ENCODE assay signal across 19 mouse cellular contexts in genomic region chr11:91387172-91387571, GRCm38 (mm10).
A peak's percentile ranks its signal among the peaks of the same experiment; 100 is the strongest.
DNase-seq lines count a peak whose midpoint lies in the region; ATAC-seq and TF ChIP-seq lines count a peak whose summit lies in the region.
"Had no signal": no experiment of that assay in that cellular context is flagged by ENCODE, and none has a peak within 500 bp of the region (broad histone marks: within the 10 kb centered on the region; RNA-seq: fewer than 3 reads in every experiment).

No protein-coding gene starts in this region.

- in situ Hi-C loops in CH12.LX (cut with MboI; ENCODE audit: low pct_ligation_motif_present, low pct_unique_long_range_greater_than_20kb, low sequenced_read_pairs): no loop called here

- no peak for TF ChIP-seq RAD21 in CH12.LX (IDR thresholded peaks at IDR 0.05; ENCODE audit: low read depth, low read length)

- no peaks in the 10 kb centered on the region for H3K9me3 ChIP-seq in kidney, postnatal 0 days (replicated peaks; ENCODE audit: low read length)
- H3K9me3 ChIP-seq in kidney, embryonic 15.5 days (replicated peaks): no peaks in the 10 kb centered on the region
- peaks cover 39% of the 10 kb centered on the region for H3K9me3 ChIP-seq in CH12.LX (replicated peaks; ENCODE audit: low read length)
- H3K9me3 ChIP-seq in limb, embryonic 10.5 days (replicated peaks): no peaks in the 10 kb centered on the region
- H3K9me3 ChIP-seq: liver, embryonic 15.5 days; neural tube, embryonic 12.5 days had no signal

- no peak for TF ChIP-seq EP300 in CH12.LX (IDR thresholded peaks at IDR 0.05; ENCODE audit: low read length)

- H3K4me2 ChIP-seq in kidney, postnatal 0 days (ENCODE audit: low read length): no peak overlapping the region
- no peak overlapping the region for H3K4me2 ChIP-seq in kidney, embryonic 15.5 days
- no peak overlapping the region for H3K4me2 ChIP-seq in CH12.LX (ENCODE audit: insufficient read depth, low read depth, poor library complexity, severe bottlenecking)
- H3K4me2 ChIP-seq: liver, embryonic 15.5 days; neural tube, embryonic 12.5 days had no signal

- TF ChIP-seq POLR2A in CH12.LX (IDR thresholded peaks at IDR 0.05; ENCODE audit: low read depth, low read length): no peak

- no peak for ATAC-seq in kidney, postnatal 0 days (replicated peaks; ENCODE audit: low FRiP score, low read depth)
- no peak for ATAC-seq in kidney, embryonic 15.5 days (replicated peaks; ENCODE audit: low FRiP score)
- ATAC-seq: forebrain, embryonic 16.5 days; midbrain, embryonic 16.5 days had no signal

- DNase-seq in embryo, embryonic 10 days (ENCODE audit: low spot score): peak; percentile 46
- no peak for DNase-seq in embryo, embryonic 9.5 days (ENCODE audit: extremely low spot score)
- no peak for DNase-seq in kidney, postnatal 0 days (ENCODE audit: low spot score)
- DNase-seq in CH12.LX (ENCODE audit: extremely low read depth) (peak; percentile 0), ZHBTc4 (ENCODE audit: low read depth, low spot score) (peak; percentile 68)
- DNase-seq in heart, postnatal 4 days: no peak
- no peak for DNase-seq in limb, embryonic 10.5 days (ENCODE audit: low spot score)
- DNase-seq: adrenal gland, postnatal 10 days; cerebellum, postnatal 25 days; gastrocnemius, postnatal 10 days; kidney, adult 18-20 months; left cerebral cortex, postnatal 4 days; spleen, adult 18-20 months had no signal

- H3K4me3 ChIP-seq in kidney, postnatal 0 days (replicated peaks; ENCODE audit: low read depth, low read length): no peak overlapping the region
- H3K4me3 ChIP-seq in kidney, embryonic 15.5 days (replicated peaks): no peak overlapping the region
- no peak overlapping the region for H3K4me3 ChIP-seq in CH12.LX (replicated peaks in 1 of 3; ENCODE audit: low read depth in 2 of 3, low read length in 2 of 3, poor library complexity in 1 of 3)
- no peak overlapping the region for H3K4me3 ChIP-seq in limb, embryonic 10.5 days
- H3K4me3 ChIP-seq: liver, embryonic 15.5 days; neural tube, embryonic 12.5 days had no signal

- no peaks in the 10 kb centered on the region for H3K79me2 ChIP-seq in CH12.LX (replicated peaks; ENCODE audit: control insufficient read depth, extremely low read depth, insufficient read depth, poor library complexity, severe bottlenecking)

- WGBS in kidney, postnatal 0 days: 62% methylated on average over 3 of the region's 3 CpGs
- WGBS in kidney, embryonic 15.5 days: 55% methylated on average over 3 of the region's 3 CpGs
- 47% methylated on average over 3 of the region's 3 CpGs for WGBS in limb, embryonic 10.5 days

- peak; percentile 29; the same call in 1 of the 2 replicates for TF ChIP-seq CTCF in kidney, postnatal 0 days (IDR thresholded peaks at IDR 0.05; ENCODE audit: low read depth)
- no peak for TF ChIP-seq CTCF in CH12.LX (conservative IDR thresholded peaks at IDR 0.05 in 1 of 2, IDR thresholded peaks at IDR 0.05 in 1 of 2; ENCODE audit: low read depth in 2 of 2, low read length in 2 of 2)

- H3K27ac ChIP-seq in kidney, postnatal 0 days: no peak overlapping the region
- H3K27ac ChIP-seq in kidney, embryonic 15.5 days: no peak overlapping the region
- no peak overlapping the region for H3K27ac ChIP-seq in CH12.LX (ENCODE audit: insufficient read depth, low read depth)
- H3K27ac ChIP-seq in limb, embryonic 10.5 days: no peak overlapping the region
- H3K27ac ChIP-seq: liver, embryonic 15.5 days; macrophage; neural tube, embryonic 12.5 days had no signal

- H3K36me3 ChIP-seq in kidney, postnatal 0 days (ENCODE audit: insufficient read depth, low read length): no peaks in the 10 kb centered on the region
- H3K36me3 ChIP-seq in kidney, embryonic 15.5 days: no peaks in the 10 kb centered on the region
- H3K36me3 ChIP-seq in CH12.LX (replicated peaks in 1 of 2; ENCODE audit: control insufficient read depth in 1 of 2, insufficient read depth in 1 of 2, low read length in 1 of 2): no peaks in the 10 kb centered on the region
- no peaks in the 10 kb centered on the region for H3K36me3 ChIP-seq in limb, embryonic 10.5 days
- H3K36me3 ChIP-seq: liver, embryonic 15.5 days; neural tube, embryonic 12.5 days had no signal

- dilution Hi-C loops in CH12.LX (cut with MboI; ENCODE audit: extremely low pct_ligation_motif_present, extremely low pct_unique_long_range_greater_than_20kb, low sequenced_read_pairs): no loop called here

- no peaks in the 10 kb centered on the region for H3K4me1 ChIP-seq in kidney, postnatal 0 days (replicated peaks; ENCODE audit: insufficient read depth, low read length)
- no peaks in the 10 kb centered on the region for H3K4me1 ChIP-seq in kidney, embryonic 15.5 days
- no peaks in the 10 kb centered on the region for H3K4me1 ChIP-seq in CH12.LX (ENCODE audit: control insufficient read depth in 1 of 2, insufficient read depth in 2 of 2)
- H3K4me1 ChIP-seq in limb, embryonic 10.5 days: no peaks in the 10 kb centered on the region
- H3K4me1 ChIP-seq: liver, embryonic 15.5 days; neural tube, embryonic 12.5 days had no signal

- H3K9ac ChIP-seq in kidney, postnatal 0 days (ENCODE audit: low read depth, low read length): no peak overlapping the region
- H3K9ac ChIP-seq in kidney, embryonic 15.5 days: no peak overlapping the region
- no peak overlapping the region for H3K9ac ChIP-seq in CH12.LX (ENCODE audit: insufficient read depth, low read depth)
- H3K9ac ChIP-seq: liver, embryonic 15.5 days; neural tube, embryonic 12.5 days had no signal

- no peaks in the 10 kb centered on the region for H3K27me3 ChIP-seq in kidney, postnatal 0 days (ENCODE audit: insufficient read depth, low read length)
- H3K27me3 ChIP-seq in kidney, embryonic 15.5 days: no peaks in the 10 kb centered on the region
- H3K27me3 ChIP-seq in CH12.LX (replicated peaks): no peaks in the 10 kb centered on the region
- H3K27me3 ChIP-seq in limb, embryonic 10.5 days (ENCODE audit: low read depth, poor library complexity, severe bottlenecking): no peaks in the 10 kb centered on the region
- H3K27me3 ChIP-seq: liver, embryonic 15.5 days; neural tube, embryonic 12.5 days had no signal

TF ChIP-seq in CH12.LX, 34 proteins besides CTCF, POLR2A, EP300 and RAD21:
- TF ChIP-seq MAFK (IDR thresholded peaks at IDR 0.05; ENCODE audit: insufficient replicate concordance, low read length) (no peak), IRF4 (IDR thresholded peaks at IDR 0.05; ENCODE audit: low read depth, low read length) (no peak), USF2 (conservative IDR thresholded peaks at IDR 0.05; ENCODE audit: low read depth, low read length) (no peak), E2F4 (IDR thresholded peaks at IDR 0.05; ENCODE audit: insufficient replicate concordance, low read depth, low read length) (no peak), ETS1 (conservative IDR thresholded peaks at IDR 0.05; ENCODE audit: low read depth, low read length) (no peak), HCFC1 (IDR thresholded peaks at IDR 0.05; ENCODE audit: low read depth, low read length) (no peak), BHLHE40 (IDR thresholded peaks at IDR 0.05; ENCODE audit: low read depth, low read length) (no peak), MYC (IDR thresholded peaks at IDR 0.05; ENCODE audit: low read depth, low read length) (no peak), CHD2 (IDR thresholded peaks at IDR 0.05; ENCODE audit: low read length) (no peak), MAZ (IDR thresholded peaks at IDR 0.05; ENCODE audit: low read depth, low read length) (no peak), RCOR1 (conservative IDR thresholded peaks at IDR 0.05; ENCODE audit: low read depth, low read length) (no peak), MEF2A (IDR thresholded peaks at IDR 0.05; ENCODE audit: borderline replicate concordance, low read depth, low read length) (no peak), TBP (conservative IDR thresholded peaks at IDR 0.05; ENCODE audit: low read depth, low read length) (no peak), ZC3H11A (IDR thresholded peaks at IDR 0.05; ENCODE audit: low read depth, low read length) (no peak), ZKSCAN1 (IDR thresholded peaks at IDR 0.05; ENCODE audit: borderline replicate concordance, low read depth, low read length) (no peak), KAT2A (IDR thresholded peaks at IDR 0.05; ENCODE audit: insufficient replicate concordance, low read length) (no peak), JUND (conservative IDR thresholded peaks at IDR 0.05; ENCODE audit: low read depth, low read length) (no peak), UBTF (IDR thresholded peaks at IDR 0.05; ENCODE audit: low read depth, low read length) (no peak), SIN3A (IDR thresholded peaks at IDR 0.05; ENCODE audit: low read length) (no peak), SMC3 (IDR thresholded peaks at IDR 0.05; ENCODE audit: low read depth, low read length) (no peak)
TF ChIP-seq in CH12.LX: peak in this region for 0.

Comparison
In these comparisons a context has a peak if more than half of its experiments do, and no peak if none do; other contexts are left out.
1. DNase-seq: peak in embryo, embryonic 10 days (single experiment), CH12.LX (single experiment) and ZHBTc4 (single experiment); none in embryo, embryonic 9.5 days (single experiment), kidney, postnatal 0 days (single experiment), heart, postnatal 4 days (single experiment) and limb, embryonic 10.5 days (single experiment).